Mouse (Mus musculus) hindbrain, embryonic 16.5 days (tissue): ENCODE measurements around the gene Zfyve28. TPM values are rescaled to one million over a fixed set of nuclear protein-coding genes. Genes with fewer than 3 reads are reported as not detected.
A peak's percentile ranks its signal among the peaks of the same experiment; 100 is the strongest.

Experiments used
- ATAC-seq: fragments of 200-750 bp; cut with Nextera tagmentation; 2 replicates; pipeline ENCODE4 v1.8.0; 2017; ENCODE audit warnings: moderate TSS enrichment, moderate library complexity
- H3K27ac ChIP-seq: fragments of 300-500 bp; sonication (generic); 2 replicates; pipeline ENCODE4 v1.5.1; 2014; ENCODE audit warnings: low read depth, mild to moderate bottlenecking, control low read depth, low read length, moderate library complexity
- H3K27me3 ChIP-seq: fragments of 300-500 bp; sonication (generic); replicated peaks from 2 replicates; pipeline ENCODE4 v1.6.1; 2014; ENCODE audit warnings: low read length; ENCODE audit not compliant: control insufficient read depth, insufficient read depth
- H3K36me3 ChIP-seq: fragments of 300-500 bp; sonication (generic); 2 replicates; pipeline ENCODE4 v1.6.1; 2014; ENCODE audit warnings: mild to moderate bottlenecking, low read length, moderate library complexity, mixed read lengths; ENCODE audit not compliant: control insufficient read depth, insufficient read depth
- H3K4me1 ChIP-seq: fragments of 300-500 bp; sonication (generic); 2 replicates; pipeline ENCODE4 v1.6.1; 2014; ENCODE audit warnings: low read depth, low read length; ENCODE audit not compliant: control insufficient read depth, insufficient read depth
- H3K4me2 ChIP-seq: fragments of 300-500 bp; sonication (generic); 2 replicates; pipeline ENCODE4 v1.6.1; 2014; ENCODE audit warnings: mild to moderate bottlenecking, low read length, control low read depth, moderate library complexity
- H3K4me3 ChIP-seq: fragments of 300-500 bp; sonication (generic); 2 replicates; pipeline ENCODE4 v1.5.1; 2014; ENCODE audit warnings: mild to moderate bottlenecking, low read length, control low read depth, moderate library complexity
- H3K9ac ChIP-seq: fragments of 300-500 bp; sonication (generic); 2 replicates; pipeline ENCODE4 v1.6.1; 2014; ENCODE audit warnings: low read depth, mild to moderate bottlenecking, control low read depth, low read length, moderate library complexity
- H3K9me3 ChIP-seq: fragments of 300-500 bp; sonication (generic); 2 replicates; pipeline ENCODE4 v1.6.1; 2014; ENCODE audit warnings: mild to moderate bottlenecking, low read length, moderate library complexity; ENCODE audit not compliant: control insufficient read depth
- WGBS: fragments of 180-500 bp; shearing (Covaris S2); extraction: QIAGEN DNeasy Blood & Tissue Kit; methylation state at CpG from one replicate; pipeline ENCODE4 v1.1.7; 2014; 5-methylcytosine and 5-hydroxymethylcytosine counted together
- polyA plus RNA-seq: library from polyadenylated mRNA; unstranded; fragments of >200 nt; fragmentation: Nextera tagmentation; extraction: Ambion mirVana; gene quantifications from 2 replicates; pipeline ENCODE4 v1.2.1, GENCODE M21; 2015

The Zfyve28 gene
- polyA plus RNA-seq, 1 experiment from 2014 or later, result 4.6 TPM

DNA sequence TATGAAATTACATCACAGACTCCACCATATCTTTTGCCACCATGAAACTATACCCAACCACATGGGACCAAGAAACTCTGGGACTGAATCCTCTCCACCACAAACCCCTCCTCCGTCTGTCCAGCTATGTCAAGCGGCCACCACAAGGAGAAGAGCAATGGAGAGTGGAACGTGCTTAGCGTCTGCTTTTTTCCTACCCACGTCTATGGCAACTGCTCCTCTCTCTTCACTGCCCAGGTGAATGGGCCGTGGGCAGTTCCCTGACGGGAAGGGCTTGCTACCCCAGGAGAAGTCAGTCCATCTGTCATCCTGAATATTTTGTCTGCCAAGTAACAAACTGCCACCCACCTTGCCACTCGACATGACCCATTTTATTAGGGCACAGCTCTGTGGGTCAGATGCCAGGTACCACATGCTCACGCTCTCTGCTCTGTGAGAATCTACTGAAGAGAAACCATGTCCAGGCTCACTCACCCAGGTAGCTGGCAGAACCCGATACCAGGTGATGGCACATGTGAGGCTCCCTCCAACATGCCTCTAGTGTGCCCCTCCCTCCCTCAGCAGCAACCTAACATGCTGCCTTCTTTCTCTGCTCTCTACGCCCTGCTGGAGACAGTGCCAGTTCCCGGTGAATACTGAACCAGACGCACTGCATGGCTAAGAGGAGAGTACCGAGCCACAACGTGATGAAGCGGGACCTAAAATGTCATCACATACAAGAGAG, 18.9 kb downstream of the Zfyve28 start:
- Histone ChIP-seq H3K27me3 (no peaks in the 10 kb centered on the region), H3K4me2 (no peak overlapping the region), H3K27ac (no peak overlapping the region), H3K36me3 (no peaks in the 10 kb centered on the region), H3K4me1 (no peaks in the 10 kb centered on the region; the same call in 1 of the 2 replicates), H3K4me3 (no peak overlapping the region), H3K9ac (no peak overlapping the region), H3K9me3 (no peaks in the 10 kb centered on the region)
- peak; percentile 76; the same call in 1 of the 2 replicates for ATAC-seq
- 83% methylated on average over 16 of the region's 16 CpGs for WGBS

DNA sequence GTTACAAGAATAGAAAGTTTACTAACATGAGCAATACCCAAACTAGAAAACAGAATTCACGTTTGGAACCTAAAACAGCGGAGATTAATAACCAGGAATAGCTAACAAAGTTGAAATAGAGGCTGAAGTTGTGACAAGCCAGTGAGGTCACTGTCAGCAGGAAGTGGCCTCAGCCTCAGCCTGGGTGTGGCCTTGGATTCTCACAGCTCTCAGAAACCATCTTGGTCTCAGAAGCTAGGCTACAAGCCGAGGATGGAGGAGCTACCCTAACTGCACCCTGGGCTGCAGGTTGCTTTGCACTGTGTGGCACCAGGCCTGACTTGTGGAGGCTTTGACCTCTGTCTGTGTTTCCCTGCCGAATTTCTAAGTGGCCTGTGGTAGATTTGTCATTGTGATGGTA, 22.2 kb downstream of the Zfyve28 start:
- H3K9me3 ChIP-seq, result no peaks in the 10 kb centered on the region
- no peaks in the 10 kb centered on the region for H3K36me3 ChIP-seq
- no peaks in the 10 kb centered on the region for H3K27me3 ChIP-seq
- ATAC-seq, result no peak
- H3K4me3 ChIP-seq, result no peak overlapping the region
- 74% methylated on average over 4 of the region's 4 CpGs for WGBS
- no peaks in the 10 kb centered on the region for H3K4me1 ChIP-seq
- no peak overlapping the region for H3K9ac ChIP-seq
- H3K27ac ChIP-seq, result no peak overlapping the region
- no peak overlapping the region for H3K4me2 ChIP-seq

DNA sequence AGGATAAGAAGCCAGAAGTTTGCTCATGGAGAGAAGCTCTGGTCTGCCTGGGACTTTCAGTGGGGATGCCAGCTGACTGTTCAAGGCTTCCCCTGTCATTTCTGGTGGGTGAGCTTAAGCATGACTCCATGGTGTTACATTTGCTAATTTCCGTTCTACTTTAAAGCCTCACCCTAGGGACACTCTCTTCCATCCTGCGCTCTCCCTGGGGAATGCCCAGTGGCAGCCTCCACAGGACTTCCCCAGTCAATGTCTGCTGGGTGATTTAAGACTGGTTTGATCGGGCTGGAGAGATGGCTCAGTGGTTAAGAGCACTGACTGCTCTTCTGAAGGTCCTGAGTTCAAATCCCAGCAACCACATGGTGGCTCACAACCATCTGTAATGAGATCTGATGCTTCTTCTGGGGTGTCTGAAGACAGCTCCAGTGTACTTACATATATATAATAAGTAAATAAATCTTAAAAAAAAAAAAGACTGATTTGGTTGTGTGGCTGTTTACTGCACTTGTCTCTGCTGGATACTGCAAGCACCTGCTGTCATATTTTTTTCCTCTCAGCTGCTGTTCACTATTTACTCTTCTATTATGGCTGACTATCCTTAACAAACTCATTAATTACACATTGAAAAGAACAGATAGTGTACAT, 29.0 kb downstream of the Zfyve28 start:
- no peaks in the 10 kb centered on the region for H3K27me3 ChIP-seq
- H3K4me3 ChIP-seq, result no peak overlapping the region
- no peak overlapping the region for H3K9ac ChIP-seq
- H3K36me3 ChIP-seq, result no peaks in the 10 kb centered on the region
- H3K9me3 ChIP-seq, result no peaks in the 10 kb centered on the region
- H3K4me2 ChIP-seq, result no peak overlapping the region
- no peak overlapping the region for H3K27ac ChIP-seq
- ATAC-seq, result no peak
- H3K4me1 ChIP-seq, result no peaks in the 10 kb centered on the region
- 73% methylated on average over 3 of the region's 3 CpGs for WGBS

DNA sequence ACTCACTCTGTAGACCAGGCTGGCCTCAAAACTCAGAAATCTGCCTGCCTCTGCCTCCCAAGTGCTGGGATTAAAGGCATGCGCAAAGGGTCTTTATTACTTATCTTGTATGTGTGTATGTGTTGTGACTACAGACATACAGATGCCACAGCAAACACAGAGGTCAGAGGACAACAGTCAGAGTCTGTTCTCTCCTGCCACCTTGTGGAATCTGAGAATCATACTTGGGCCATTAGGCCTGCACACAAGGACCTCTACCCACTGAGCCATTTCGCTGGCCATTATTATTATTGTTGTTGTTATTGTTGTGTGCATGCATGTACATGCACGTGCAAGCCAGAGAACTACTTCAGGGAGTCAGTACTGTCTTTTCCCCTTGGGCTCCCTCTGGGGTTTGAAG, 33.1 kb downstream of the Zfyve28 start:
- H3K4me2 ChIP-seq, result no peak overlapping the region
- WGBS, result 86% methylated on average over 3 of the region's 3 CpGs
- no peak for ATAC-seq
- no peaks in the 10 kb centered on the region for H3K36me3 ChIP-seq
- no peak overlapping the region for H3K4me3 ChIP-seq
- no peak overlapping the region for H3K27ac ChIP-seq
- no peaks in the 10 kb centered on the region for H3K27me3 ChIP-seq
- no peak overlapping the region for H3K9ac ChIP-seq
- H3K4me1 ChIP-seq, result peaks cover 17% of the 10 kb centered on the region
- H3K9me3 ChIP-seq, result no peaks in the 10 kb centered on the region

DNA sequence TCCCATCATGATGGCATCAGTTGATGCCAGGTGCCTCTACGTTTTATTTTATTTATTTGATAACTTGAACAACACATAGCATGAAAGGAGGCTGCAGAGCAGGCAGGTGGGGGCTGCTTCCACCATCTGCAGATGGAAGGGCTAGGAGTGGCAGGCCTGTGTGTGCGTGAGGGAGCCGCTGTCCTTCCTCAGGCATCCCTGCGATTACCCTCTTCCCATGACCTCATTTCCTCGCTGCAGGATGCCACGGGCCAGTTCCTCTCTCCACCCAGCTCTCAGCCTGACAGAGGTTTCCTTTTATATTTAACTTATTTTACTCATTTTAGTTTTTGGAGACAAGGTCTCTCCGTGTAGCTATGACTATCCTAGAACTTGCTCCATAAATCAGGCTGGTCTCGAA, 33.9 kb downstream of the Zfyve28 start:
- Histone ChIP-seq H3K4me3 (no peak overlapping the region), H3K9ac (no peak overlapping the region), H3K36me3 (no peaks in the 10 kb centered on the region), H3K27me3 (no peaks in the 10 kb centered on the region), H3K9me3 (no peaks in the 10 kb centered on the region), H3K27ac (no peak overlapping the region), H3K4me2 (no peak overlapping the region), H3K4me1 (peaks cover 24% of the 10 kb centered on the region)
- whole genome bisulfite sequencing, result 76% methylated on average over 8 of the region's 8 CpGs
- ATAC-seq, result no peak

DNA sequence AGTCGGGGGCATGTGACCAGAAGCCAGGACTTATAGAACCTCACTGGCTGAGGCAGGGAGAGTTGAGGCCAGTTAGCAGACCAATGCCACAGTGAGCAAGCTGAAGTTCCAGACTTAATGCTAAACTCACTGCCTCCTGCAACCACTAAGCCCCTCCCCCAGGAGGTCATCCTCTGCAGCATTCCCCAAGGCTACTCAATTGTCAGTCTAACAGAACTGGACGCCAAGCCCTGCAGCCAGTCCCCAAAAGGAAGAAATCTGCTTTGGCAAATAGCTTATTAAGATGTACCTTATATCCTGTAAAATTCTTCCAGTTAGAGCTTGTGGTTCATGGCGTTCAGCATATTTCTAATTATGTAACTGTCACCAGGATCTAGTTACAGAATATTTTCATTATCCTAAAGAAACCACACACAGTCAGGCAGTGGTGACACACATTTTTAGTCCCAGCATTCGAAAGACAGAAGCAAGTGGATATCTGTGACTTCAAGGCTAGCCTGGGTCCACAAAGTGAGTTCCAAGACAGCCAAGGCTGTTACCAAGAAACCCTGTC, 35.2 kb downstream of the Zfyve28 start:
- peaks cover 24% of the 10 kb centered on the region for H3K4me1 ChIP-seq
- H3K4me3 ChIP-seq, result no peak overlapping the region
- no peak for ATAC-seq
- H3K27ac ChIP-seq, result peak overlapping the region; percentile 49; the same call in 1 of the 2 replicates
- no peaks in the 10 kb centered on the region for H3K27me3 ChIP-seq
- H3K9me3 ChIP-seq, result no peaks in the 10 kb centered on the region
- H3K36me3 ChIP-seq, result no peaks in the 10 kb centered on the region
- no peak overlapping the region for H3K4me2 ChIP-seq
- 56% methylated on average over 4 of the region's 4 CpGs for WGBS
- H3K9ac ChIP-seq, result no peak overlapping the region

DNA sequence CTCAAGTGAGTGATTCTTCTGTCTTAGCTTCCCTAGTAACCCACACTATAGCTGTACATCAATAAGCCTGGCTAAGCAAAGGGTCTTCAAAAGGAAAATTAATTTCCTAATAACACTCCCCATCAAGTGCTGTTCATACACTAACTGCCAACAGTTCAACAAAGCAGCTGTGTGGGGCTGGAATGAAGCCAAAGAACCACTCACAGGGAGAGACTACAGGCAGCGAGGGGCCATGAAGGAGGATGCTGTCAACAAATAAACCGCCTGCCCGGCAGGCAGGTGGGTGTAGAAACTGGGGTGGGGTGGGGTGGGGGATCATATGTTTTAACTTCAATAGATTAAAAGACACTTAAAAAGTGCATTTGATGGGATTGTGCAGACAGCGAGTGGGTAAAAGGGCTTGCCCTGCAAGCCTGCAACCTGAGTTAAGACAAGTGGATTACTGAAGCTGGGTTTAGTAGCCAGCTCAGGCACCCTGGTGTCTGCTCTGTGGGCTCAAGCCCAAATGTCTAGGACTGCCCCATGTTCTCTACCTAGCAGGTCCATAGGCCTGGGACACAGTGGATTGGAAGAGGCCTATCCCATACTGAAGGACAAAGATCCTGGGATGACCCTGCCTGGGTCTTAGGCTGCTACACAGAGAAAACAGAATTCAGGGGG, 35.8 kb downstream of the Zfyve28 start:
- no peaks in the 10 kb centered on the region for H3K27me3 ChIP-seq
- no peaks in the 10 kb centered on the region for H3K36me3 ChIP-seq
- H3K4me2 ChIP-seq, result no peak overlapping the region
- peak overlapping the region; percentile 49; the same call in 1 of the 2 replicates for H3K27ac ChIP-seq
- H3K4me3 ChIP-seq, result no peak overlapping the region
- peak; percentile 79 for ATAC-seq
- H3K9ac ChIP-seq, result no peak overlapping the region
- no peaks in the 10 kb centered on the region for H3K9me3 ChIP-seq
- 27% methylated on average over 4 of the region's 4 CpGs for WGBS
- peaks cover 24% of the 10 kb centered on the region for H3K4me1 ChIP-seq

DNA sequence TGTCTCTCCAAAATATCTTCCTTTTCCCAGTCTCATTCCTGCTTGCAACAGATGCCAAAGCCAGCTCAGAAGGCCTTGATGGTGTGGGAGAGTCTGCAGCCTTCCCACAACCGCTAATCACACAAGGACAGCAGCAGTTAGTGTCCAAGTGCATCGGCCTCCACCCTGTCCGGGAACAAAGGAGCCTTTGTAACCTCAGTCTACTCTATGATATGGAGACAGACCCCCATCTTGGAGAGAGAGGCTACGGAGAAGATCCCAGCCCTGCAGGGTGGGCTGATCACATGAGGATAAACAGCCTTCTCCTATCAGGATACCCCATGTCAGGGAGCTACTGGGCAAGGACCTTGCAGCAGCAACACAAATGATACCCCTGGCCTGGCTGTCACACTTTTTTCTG, 36.5 kb downstream of the Zfyve28 start:
- no peak overlapping the region for H3K4me2 ChIP-seq
- ATAC-seq, result peak; percentile 38
- 29% methylated on average over 4 of the region's 4 CpGs for WGBS

DNA sequence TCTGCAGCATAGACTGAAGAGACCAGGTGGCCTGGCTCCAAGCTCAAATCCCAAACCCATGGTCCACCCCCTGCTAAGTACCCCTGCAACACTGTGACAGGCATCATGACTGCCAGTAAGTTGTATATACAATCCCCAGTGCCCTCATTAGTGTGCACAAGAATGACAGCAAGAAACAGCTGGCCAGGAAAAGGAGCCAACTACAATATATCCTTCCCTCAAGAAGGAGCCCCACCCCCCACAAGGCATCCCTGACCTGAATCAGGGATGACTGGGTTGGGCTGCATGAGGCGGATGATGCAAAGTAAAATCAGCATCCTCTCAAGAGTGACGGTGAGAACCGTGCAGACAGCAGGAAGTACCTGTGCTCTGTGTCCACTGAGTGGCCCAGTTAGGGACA, 38.2 kb downstream of the Zfyve28 start:
- WGBS, result 66% methylated on average over 3 of the region's 3 CpGs
- no peak overlapping the region for H3K4me2 ChIP-seq
- H3K9ac ChIP-seq, result no peak overlapping the region
- no peak for ATAC-seq
- no peak overlapping the region for H3K4me3 ChIP-seq
- H3K9me3 ChIP-seq, result no peaks in the 10 kb centered on the region
- no peaks in the 10 kb centered on the region for H3K27me3 ChIP-seq
- H3K4me1 ChIP-seq, result peaks cover 24% of the 10 kb centered on the region
- no peak overlapping the region for H3K27ac ChIP-seq
- no peaks in the 10 kb centered on the region for H3K36me3 ChIP-seq

More for the DNA sequence above, 36.5 kb downstream of the Zfyve28 start:
- Histone ChIP-seq H3K27ac (no peak overlapping the region), H3K27me3 (no peaks in the 10 kb centered on the region), H3K9ac (no peak overlapping the region), H3K4me1 (peaks cover 24% of the 10 kb centered on the region), H3K9me3 (no peaks in the 10 kb centered on the region), H3K4me3 (no peak overlapping the region), H3K36me3 (no peaks in the 10 kb centered on the region)
